16 mouse cellular contexts compared by ENCODE assay signal in the genomic region with DNA sequence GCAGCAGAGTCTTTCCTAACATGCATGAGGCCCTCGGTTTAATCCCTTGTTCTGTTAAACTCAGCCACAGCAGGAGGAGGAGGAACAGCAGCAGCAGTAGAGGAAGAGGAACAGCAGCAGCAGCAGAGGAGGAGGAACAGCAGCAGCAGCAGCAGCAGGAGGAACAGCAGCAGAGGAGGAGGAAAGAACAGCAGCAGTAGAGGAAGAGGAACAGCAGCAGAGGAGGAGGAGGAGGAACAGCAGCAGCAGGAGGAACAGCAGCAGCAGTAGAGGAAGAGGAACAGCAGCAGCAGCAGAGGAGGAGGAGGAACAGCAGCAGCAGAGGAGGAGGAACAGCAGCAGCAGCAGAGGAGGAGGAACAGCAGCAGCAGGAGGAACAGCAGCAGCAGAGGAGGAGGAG.
"Had no signal": no experiment of that assay in that cellular context is flagged by ENCODE, and none has a peak within 500 bp of the region (broad histone marks: within the 10 kb centered on the region; RNA-seq: fewer than 3 reads in every experiment).

No protein-coding gene starts in this region.

- DNase-seq: gastrocnemius, adult 2 months; gastrocnemius, postnatal 10 days; gastrocnemius, postnatal 25 days; heart, adult 18-20 months; heart, postnatal 14 days; heart, postnatal 36 days; kidney, adult 11 months; kidney, adult 2 months; kidney, adult 9 months; kidney, postnatal 14 days; kidney, postnatal 36 days; layer of hippocampus, adult 9-11 months; layer of hippocampus, postnatal 36 days; liver had no signal

- ATAC-seq: hindbrain, postnatal 0 days; intestine, embryonic 16.5 days had no signal
